Mouse (Mus musculus) liver, embryonic 18 days (tissue): ENCODE data around the gene Gm2000. TPM values are rescaled to one million over a fixed set of nuclear protein-coding genes. Genes with fewer than 3 reads are reported as not detected.

ENCODE experiments used
- polyA plus RNA-seq: library from polyadenylated mRNA; depleted of rRNA; stranded (reverse); fragments of >200 nt; gene quantifications from 2 replicates; pipeline ENCODE4 v1.2.3, GENCODE M21; 2012; rRNA removed

Gm2000 gene
- 80.8 and 183 TPM in 2 replicates for polyA plus RNA-seq

DNA sequence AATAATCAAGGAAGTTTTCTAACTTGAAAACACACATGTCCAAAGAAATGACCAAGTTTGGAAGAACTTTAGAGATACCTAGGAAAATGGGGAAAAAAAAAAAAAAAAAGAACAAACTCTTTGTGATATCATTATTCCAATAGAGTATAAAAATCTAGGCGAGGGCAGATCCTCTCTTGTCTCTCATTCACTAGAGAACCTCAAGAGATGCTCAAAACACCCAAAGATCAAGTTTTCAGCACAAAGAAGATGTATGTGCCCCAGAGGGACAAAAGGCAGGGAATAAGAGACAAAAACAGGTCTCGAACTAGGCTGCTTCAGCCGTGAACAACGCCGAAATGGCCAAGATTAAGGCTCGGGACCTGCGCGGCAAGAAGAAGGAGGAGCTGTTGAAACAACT lies at the start of gene Gm2000:
Gm2000 (plus strand) TSS at position 301 of the 400 bp plus-strand sequence.

Other genes with a start within 250 kb of the Gm2000 start
- 0.06 and 0.08 TPM in 2 replicates for gene Fam163a, start 161.0 kb upstream of the Gm2000 start, polyA plus RNA-seq
- gene Tdrd5, start 62.4 kb upstream of the Gm2000 start, polyA plus RNA-seq = 0.04 and 0.06 TPM in 2 replicates
- gene Nphs2, start 55.3 kb upstream of the Gm2000 start, polyA plus RNA-seq = not detected in 2 replicates
- gene Axdnd1, start 55.1 kb downstream of the Gm2000 start, polyA plus RNA-seq = 0.08 and 0.16 TPM in 2 replicates
- 31.7 and 34.0 TPM in 2 replicates for gene Soat1, start 108.3 kb downstream of the Gm2000 start, polyA plus RNA-seq
- 1.6 and 2.3 TPM in 2 replicates for gene Gm10031, start 158.0 kb downstream of the Gm2000 start, polyA plus RNA-seq
- 1.6 and 2.1 TPM in 2 replicates for gene Abl2, start 192.7 kb downstream of the Gm2000 start, polyA plus RNA-seq